Mouse (Mus musculus): ENCODE measurements around the gene Sorbs1. TPM values are rescaled to one million over a fixed set of nuclear protein-coding genes. Genes with fewer than 3 reads are reported as not detected.
A peak's percentile ranks its signal among the peaks of the same experiment; 100 is the strongest.

Sorbs1 gene
- polyA plus RNA-seq, 1 experiment from 2014 or later, result 97.2 TPM

DNA sequence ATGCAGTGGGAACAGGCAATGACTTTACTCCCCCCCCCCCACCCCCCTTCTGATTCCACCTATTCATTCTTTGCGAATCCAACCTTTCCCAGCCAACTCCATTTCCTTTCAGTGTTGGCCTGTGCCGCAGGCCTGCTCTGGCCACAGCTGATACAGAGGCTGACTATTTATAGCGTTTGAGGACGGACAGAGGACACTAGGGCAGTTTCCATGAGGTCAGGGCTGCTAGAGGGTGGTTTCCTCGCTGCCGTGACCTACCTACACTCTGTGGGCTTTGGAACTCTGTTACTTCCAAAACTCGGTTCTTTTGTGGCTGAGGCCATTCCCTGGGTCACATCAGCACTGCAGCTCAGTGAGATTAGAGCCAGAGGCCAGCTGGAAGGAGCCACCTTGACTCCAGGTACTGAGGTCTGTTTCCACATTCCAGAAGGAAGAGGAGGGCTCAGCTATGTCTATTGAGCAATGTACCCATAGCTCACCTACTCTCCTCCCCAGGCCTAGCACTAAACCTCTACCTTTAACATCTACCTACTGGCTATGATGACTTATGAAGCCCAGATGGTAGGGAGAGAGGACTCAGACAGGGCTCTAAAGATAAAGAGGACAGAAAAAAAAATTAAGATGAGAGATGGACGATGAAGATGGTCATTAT, 235.1 kb downstream of the Sorbs1 start:
- WGBS, result 89% methylated on average over 8 of the region's 8 CpGs
- H3K9me3 ChIP-seq (ENCODE audit: control insufficient read depth, low read length), result no peaks in the 10 kb centered on the region
- H3K4me1 ChIP-seq (replicated peaks; ENCODE audit: control insufficient read depth, insufficient read depth, low read length), result no peaks in the 10 kb centered on the region
- no peak for ATAC-seq (ENCODE audit: low FRiP score)
- H3K4me3 ChIP-seq (ENCODE audit: low read depth, low read length), result no peak overlapping the region
- H3K27me3 ChIP-seq (ENCODE audit: control insufficient read depth, insufficient read depth, low read length), result no peaks in the 10 kb centered on the region
- H3K27ac ChIP-seq (ENCODE audit: low read depth, low read length), result no peak overlapping the region
- no peak overlapping the region for H3K4me2 ChIP-seq (replicated peaks; ENCODE audit: low read depth, low read length)
- no peaks in the 10 kb centered on the region for H3K36me3 ChIP-seq (ENCODE audit: control insufficient read depth, insufficient read depth, low read length)
- H3K9ac ChIP-seq (ENCODE audit: low read depth, low read length), result no peak overlapping the region
- DNase-seq (ENCODE audit: low spot score), result no peak

DNA sequence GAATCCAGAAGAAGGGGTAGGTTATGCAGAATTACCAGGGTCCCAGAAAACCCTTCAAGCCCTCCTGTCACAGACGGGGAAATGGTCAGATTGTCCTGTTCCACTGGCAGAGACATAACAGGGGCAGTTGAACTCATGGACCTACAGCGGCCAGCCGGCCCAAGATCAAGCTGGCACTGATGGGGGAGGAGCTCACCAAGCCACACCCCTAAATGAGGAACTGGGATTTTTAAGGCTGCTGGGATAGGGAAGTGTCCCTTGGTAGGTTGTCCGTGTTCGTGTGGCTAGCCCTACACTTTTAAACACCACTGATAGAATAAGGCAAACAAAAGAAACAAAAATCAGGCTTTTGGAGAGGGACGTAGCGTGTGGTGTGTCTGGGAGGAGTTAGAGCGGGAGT, 236.1 kb downstream of the Sorbs1 start:
- DNase-seq (ENCODE audit: low spot score), result no peak
- no peak for ATAC-seq (ENCODE audit: low FRiP score)
- Histone ChIP-seq H3K36me3 (ENCODE audit: control insufficient read depth, insufficient read depth, low read length) (no peaks in the 10 kb centered on the region), H3K4me1 (replicated peaks; ENCODE audit: control insufficient read depth, insufficient read depth, low read length) (no peaks in the 10 kb centered on the region), H3K9me3 (ENCODE audit: control insufficient read depth, low read length) (no peaks in the 10 kb centered on the region), H3K4me3 (ENCODE audit: low read depth, low read length) (no peak overlapping the region), H3K27ac (ENCODE audit: low read depth, low read length) (no peak overlapping the region), H3K27me3 (ENCODE audit: control insufficient read depth, insufficient read depth, low read length) (no peaks in the 10 kb centered on the region; the same call in 1 of the 2 replicates), H3K4me2 (replicated peaks; ENCODE audit: low read depth, low read length) (no peak overlapping the region), H3K9ac (ENCODE audit: low read depth, low read length) (no peak overlapping the region)
- WGBS, result 92% methylated on average over 8 of the region's 8 CpGs

GRCm38 (mm10) chr19:40275401-40276188, 238.0 kb downstream of the Sorbs1 start:
- Histone ChIP-seq H3K27ac (ENCODE audit: low read depth, low read length) (no peak overlapping the region), H3K9ac (ENCODE audit: low read depth, low read length) (no peak overlapping the region), H3K4me3 (ENCODE audit: low read depth, low read length) (no peak overlapping the region), H3K27me3 (ENCODE audit: control insufficient read depth, insufficient read depth, low read length) (peaks cover 14% of the 10 kb centered on the region), H3K9me3 (ENCODE audit: control insufficient read depth, low read length) (no peaks in the 10 kb centered on the region), H3K36me3 (ENCODE audit: control insufficient read depth, insufficient read depth, low read length) (no peaks in the 10 kb centered on the region), H3K4me1 (replicated peaks; ENCODE audit: control insufficient read depth, insufficient read depth, low read length) (0 out of 2 replicates have a peak, but pooled peaks cover 2% of the 10 kb centered on the region), H3K4me2 (replicated peaks; ENCODE audit: low read depth, low read length) (no peak overlapping the region)
- 86% methylated on average over 14 of the region's 14 CpGs for WGBS
- no peak for DNase-seq (ENCODE audit: low spot score)
- ATAC-seq (ENCODE audit: low FRiP score), result no peak

- Histone ChIP-seq H3K9ac (ENCODE audit: low read depth, low read length) (no peak overlapping the region), H3K4me1 (replicated peaks; ENCODE audit: control insufficient read depth, insufficient read depth, low read length) (0 out of 2 replicates have a peak, but pooled peaks cover 2% of the 10 kb centered on the region), H3K27ac (ENCODE audit: low read depth, low read length) (no peak overlapping the region), H3K27me3 (ENCODE audit: control insufficient read depth, insufficient read depth, low read length) (peaks cover 16% of the 10 kb centered on the region), H3K9me3 (ENCODE audit: control insufficient read depth, low read length) (no peaks in the 10 kb centered on the region), H3K36me3 (ENCODE audit: control insufficient read depth, insufficient read depth, low read length) (no peaks in the 10 kb centered on the region), H3K4me3 (ENCODE audit: low read depth, low read length) (no peak overlapping the region), H3K4me2 (replicated peaks; ENCODE audit: low read depth, low read length) (no peak overlapping the region; the same call in 1 of the 2 replicates)
- ATAC-seq (ENCODE audit: low FRiP score), result peak; percentile 29; the same call in 1 of the 2 replicates
- 12% methylated on average over 13 of the region's 13 CpGs for WGBS
- peak; percentile 47 for DNase-seq (ENCODE audit: low spot score)
Observed at GRCm38 (mm10) chr19:40272674-40273073, 240.9 kb downstream of the Sorbs1 start.

GRCm38 (mm10) chr19:40271308-40271892, 242.2 kb downstream of the Sorbs1 start, which contains the start of gene Pdlim1:
Gene Pdlim1, minus strand, starts transcription at chr19:40271842.
- H3K4me2 ChIP-seq (replicated peaks; ENCODE audit: low read depth, low read length), result peak within 1 kb of the TSS; percentile 98
- 0 out of 2 replicates have a peak, but pooled peaks cover 2% of the 10 kb centered on the region for H3K4me1 ChIP-seq (replicated peaks; ENCODE audit: control insufficient read depth, insufficient read depth, low read length)
- WGBS, result 1% methylated on average over 42 of the region's 54 CpGs
- H3K9ac ChIP-seq (ENCODE audit: low read depth, low read length), result peak within 1 kb of the TSS; percentile 74
- no peaks in the 10 kb centered on the region for H3K36me3 ChIP-seq (ENCODE audit: control insufficient read depth, insufficient read depth, low read length)
- peak; percentile 88 for ATAC-seq (ENCODE audit: low FRiP score)
- no peak within 1 kb of the TSS for H3K27ac ChIP-seq (ENCODE audit: low read depth, low read length)
- H3K4me3 ChIP-seq (ENCODE audit: low read depth, low read length), result peak within 1 kb of the TSS; percentile 65
- DNase-seq (ENCODE audit: low spot score), result peak; percentile 81
- H3K27me3 ChIP-seq (ENCODE audit: control insufficient read depth, insufficient read depth, low read length), result peaks cover 16% of the 10 kb centered on the region
- H3K9me3 ChIP-seq (ENCODE audit: control insufficient read depth, low read length), result no peaks in the 10 kb centered on the region

- Histone ChIP-seq H3K27me3 (ENCODE audit: control insufficient read depth, insufficient read depth, low read length) (peaks cover 16% of the 10 kb centered on the region), H3K27ac (ENCODE audit: low read depth, low read length) (no peak overlapping the region), H3K4me1 (replicated peaks; ENCODE audit: control insufficient read depth, insufficient read depth, low read length) (0 out of 2 replicates have a peak, but pooled peaks cover 2% of the 10 kb centered on the region), H3K4me2 (replicated peaks; ENCODE audit: low read depth, low read length) (peak overlapping the region; percentile 98), H3K36me3 (ENCODE audit: control insufficient read depth, insufficient read depth, low read length) (no peaks in the 10 kb centered on the region), H3K9me3 (ENCODE audit: control insufficient read depth, low read length) (no peaks in the 10 kb centered on the region), H3K4me3 (ENCODE audit: low read depth, low read length) (peak overlapping the region; percentile 65), H3K9ac (ENCODE audit: low read depth, low read length) (peak overlapping the region; percentile 74)
- WGBS, result 8% methylated on average over 63 of the region's 63 CpGs
- peak; percentile 60 for ATAC-seq (ENCODE audit: low FRiP score)
- DNase-seq (ENCODE audit: low spot score), result peak; percentile 65
Observed at GRCm38 (mm10) chr19:40270351-40271307, 242.9 kb downstream of the Sorbs1 start.

GRCm38 (mm10) chr19:40269526-40269925, 244.1 kb downstream of the Sorbs1 start:
- no peak overlapping the region for H3K4me2 ChIP-seq (replicated peaks; ENCODE audit: low read depth, low read length)
- DNase-seq (ENCODE audit: low spot score), result no peak
- no peak for ATAC-seq (ENCODE audit: low FRiP score)
- H3K9me3 ChIP-seq (ENCODE audit: control insufficient read depth, low read length), result no peaks in the 10 kb centered on the region
- 79% methylated on average over 5 of the region's 5 CpGs for WGBS
- H3K27me3 ChIP-seq (ENCODE audit: control insufficient read depth, insufficient read depth, low read length), result peaks cover 16% of the 10 kb centered on the region
- no peaks in the 10 kb centered on the region for H3K36me3 ChIP-seq (ENCODE audit: control insufficient read depth, insufficient read depth, low read length)
- H3K4me3 ChIP-seq (ENCODE audit: low read depth, low read length), result no peak overlapping the region
- no peak overlapping the region for H3K9ac ChIP-seq (ENCODE audit: low read depth, low read length)
- H3K4me1 ChIP-seq (replicated peaks; ENCODE audit: control insufficient read depth, insufficient read depth, low read length), result 0 out of 2 replicates have a peak, but pooled peaks cover 2% of the 10 kb centered on the region
- no peak overlapping the region for H3K27ac ChIP-seq (ENCODE audit: low read depth, low read length)

DNA sequence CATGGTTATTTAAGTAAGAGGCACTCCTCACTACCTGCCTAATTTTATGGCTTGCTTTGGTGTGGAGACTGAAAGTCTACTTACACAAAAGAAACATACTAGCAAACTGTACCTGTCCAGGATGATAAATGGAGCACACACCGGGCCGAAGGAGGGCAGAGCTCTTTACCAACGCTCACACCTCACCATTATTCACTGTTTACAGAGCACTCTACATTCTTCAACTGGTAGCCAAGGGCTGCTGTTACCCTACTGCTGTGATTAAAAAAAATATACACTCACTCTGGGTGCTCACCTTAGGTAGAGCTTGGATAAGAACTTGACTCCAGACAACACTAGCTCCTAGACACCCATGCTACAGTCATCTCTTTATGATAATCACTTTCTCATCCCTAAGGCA, 245.1 kb downstream of the Sorbs1 start:
- WGBS, result 83% methylated on average over 3 of the region's 3 CpGs
- 0 out of 2 replicates have a peak, but pooled peaks cover 2% of the 10 kb centered on the region for H3K4me1 ChIP-seq (replicated peaks; ENCODE audit: control insufficient read depth, insufficient read depth, low read length)
- DNase-seq (ENCODE audit: low spot score), result no peak

More for the DNA sequence above, 245.1 kb downstream of the Sorbs1 start:
- no peak overlapping the region for H3K27ac ChIP-seq (ENCODE audit: low read depth, low read length)
- ATAC-seq (ENCODE audit: low FRiP score), result no peak
- no peak overlapping the region for H3K4me3 ChIP-seq (ENCODE audit: low read depth, low read length)
- H3K4me2 ChIP-seq (replicated peaks; ENCODE audit: low read depth, low read length), result no peak overlapping the region
- no peaks in the 10 kb centered on the region for H3K9me3 ChIP-seq (ENCODE audit: control insufficient read depth, low read length)
- H3K9ac ChIP-seq (ENCODE audit: low read depth, low read length), result no peak overlapping the region
- H3K36me3 ChIP-seq (ENCODE audit: control insufficient read depth, insufficient read depth, low read length), result no peaks in the 10 kb centered on the region
- peaks cover 16% of the 10 kb centered on the region for H3K27me3 ChIP-seq (ENCODE audit: control insufficient read depth, insufficient read depth, low read length)

Measured in hindbrain, embryonic 11.5 days (tissue).